ENCODE assay signal across 9 mouse cellular contexts in genomic region chr6:128843479-128843992, GRCm38 (mm10). TPM values are rescaled to one million over a fixed set of nuclear protein-coding genes. Genes with fewer than 3 reads are reported as not detected.
DNase-seq lines count a peak whose midpoint lies in the region; ATAC-seq and TF ChIP-seq lines count a peak whose summit lies in the region.
"Had no signal": no experiment of that assay in that cellular context is flagged by ENCODE, and none has a peak within 500 bp of the region (broad histone marks: within the 10 kb centered on the region; RNA-seq: fewer than 3 reads in every experiment).

No protein-coding gene starts in this region.

- H3K9ac ChIP-seq in heart, adult 2 months (ENCODE audit: low read depth, low read length) = peak overlapping the region; percentile 96
- H3K9ac ChIP-seq in lung, embryonic 14.5 days = peak overlapping the region; percentile 85

- H3K9me3 ChIP-seq in lung, embryonic 14.5 days (ENCODE audit: low read depth, low read length) = no peaks in the 10 kb centered on the region

- peak overlapping the region; percentile 78 for H3K4me2 ChIP-seq in lung, embryonic 14.5 days

- peak; percentile 29; the same call in 1 of the 2 replicates for TF ChIP-seq CTCF in thymus, adult 2 months (IDR thresholded peaks at IDR 0.05; ENCODE audit: borderline replicate concordance, control insufficient read depth, extremely low read depth, insufficient read depth, low read length, poor library complexity)
- no peak for TF ChIP-seq CTCF in heart, adult 2 months (IDR thresholded peaks at IDR 0.05)
- TF ChIP-seq CTCF in lung, embryonic 14.5 days (IDR thresholded peaks at IDR 0.05; ENCODE audit: low read depth) = peak; percentile 0

- H3K79me2 ChIP-seq in heart, adult 2 months (replicated peaks; ENCODE audit: control insufficient read depth, insufficient read depth, low read length) = no peaks in the 10 kb centered on the region

- no peaks in the 10 kb centered on the region for H3K27me3 ChIP-seq in thymus, adult 2 months (ENCODE audit: control insufficient read depth, insufficient read depth, low read length)
- no peaks in the 10 kb centered on the region for H3K27me3 ChIP-seq in heart, adult 2 months (ENCODE audit: control insufficient read depth, insufficient read depth, low read length)
- no peaks in the 10 kb centered on the region for H3K27me3 ChIP-seq in lung, embryonic 14.5 days (ENCODE audit: insufficient read depth, low read length)

- ATAC-seq in common myeloid progenitor, adult 5-6 weeks (replicated peaks; ENCODE audit: low read depth, poor library complexity, severe bottlenecking) = peak; percentile 19
- peak; percentile 47 for ATAC-seq in lung, embryonic 14.5 days (ENCODE audit: insufficient read depth)
- peak; percentile 21; the same call in 1 of the 2 replicates for ATAC-seq in neutrophil, adult 5-6 weeks (ENCODE audit: extremely low read depth, insufficient number of reproducible peaks, low FRiP score, poor library complexity, severe bottlenecking)

- intact Hi-C loops in heart, adult 2 months (cut with DNase I) = loop anchor here (2.0 to 5.0 kb wide), 2 partner anchors 13 to 406 kb away; partner anchors contain the start of gene Fkbp4

- under 1% methylated on average over 22 of the region's 22 CpGs for WGBS in thymus, adult 2 months
- WGBS in heart, adult 2 months = under 1% methylated on average over 22 of the region's 22 CpGs
- WGBS in lung, embryonic 14.5 days = under 1% methylated on average over 22 of the region's 22 CpGs

- TF ChIP-seq POLR2A in thymus, adult 2 months (IDR thresholded peaks at IDR 0.05; ENCODE audit: control insufficient read depth, extremely low read depth, insufficient read depth, low read length, poor library complexity) = no peak; the same call in 1 of the 2 replicates
- peak; percentile 62; the same call in 1 of the 2 replicates for TF ChIP-seq POLR2A in heart, adult 2 months (IDR thresholded peaks at IDR 0.05; ENCODE audit: insufficient read depth, low read depth, low read length)

- peak overlapping the region; percentile 85 for H3K27ac ChIP-seq in thymus, adult 2 months (ENCODE audit: control insufficient read depth, insufficient read depth, low read length)
- peak overlapping the region; percentile 96 for H3K27ac ChIP-seq in heart, adult 2 months
- H3K27ac ChIP-seq in lung, embryonic 14.5 days (ENCODE audit: low read depth) = peak overlapping the region; percentile 99

- H3K36me3 ChIP-seq in thymus, adult 2 months (ENCODE audit: control insufficient read depth, insufficient read depth, low read length) = peaks cover 3% of the 10 kb centered on the region; the same call in 1 of the 2 replicates
- no peaks in the 10 kb centered on the region for H3K36me3 ChIP-seq in heart, adult 2 months (ENCODE audit: control insufficient read depth, insufficient read depth, low read length)
- no peaks in the 10 kb centered on the region for H3K36me3 ChIP-seq in lung, embryonic 14.5 days (ENCODE audit: insufficient read depth)

- H3K4me1 ChIP-seq in thymus, adult 2 months (replicated peaks; ENCODE audit: control insufficient read depth, insufficient read depth, low read length) = peaks cover 9% of the 10 kb centered on the region
- peaks cover 5% of the 10 kb centered on the region; the same call in 1 of the 2 replicates for H3K4me1 ChIP-seq in heart, adult 2 months (ENCODE audit: control insufficient read depth, insufficient read depth, low read length)
- H3K4me1 ChIP-seq in lung, embryonic 14.5 days (ENCODE audit: insufficient read depth) = no peaks in the 10 kb centered on the region

- peak; percentile 61 for DNase-seq in thymus, adult 2 months
- no peak for DNase-seq in thymus, postnatal 10 days (ENCODE audit: low spot score in 2 of 2)
- DNase-seq in heart, adult 2 months = peak; percentile 79 to 83
- DNase-seq in kidney, adult 18-20 months = peak; percentile 77
- peak; percentile 92 for DNase-seq in lung, embryonic 14.5 days
- DNase-seq in thymus, postnatal 4 days = peak; percentile 73

- peak overlapping the region; percentile 77 for H3K4me3 ChIP-seq in thymus, adult 2 months (ENCODE audit: control insufficient read depth, insufficient read depth, low read length)
- H3K4me3 ChIP-seq in heart, adult 2 months = peak overlapping the region; percentile 86
- H3K4me3 ChIP-seq in lung, embryonic 14.5 days (ENCODE audit: low read depth, low read length) = peak overlapping the region; percentile 80

- no peak for TF ChIP-seq EP300 in heart, adult 2 months (IDR thresholded peaks at IDR 0.05; ENCODE audit: insufficient read depth, low read depth, low read length)

RNA-seq across cellular contexts. Expression of gene Klrb1b, which starts 17.4 kb away (rescaled TPM):
- polyA plus RNA-seq in thymus, adult 2 months (2012; rRNA removed) = 0.54 and 0.85 TPM in 2 replicates
- total RNA-seq in common myeloid progenitor, adult 5-6 weeks (2017) = not detected in 2 replicates
- not detected for total RNA-seq in heart, adult 2 months (2021)
- polyA plus RNA-seq in heart, adult 2 months (2012; rRNA removed) = 0.41 TPM in 1 of 2 replicates, not detected in the other
- polyA plus RNA-seq in lung, embryonic 14.5 days (2014; fragmentation: Nextera tagmentation; extraction: Ambion mirVana) = not detected in 2 replicates
- total RNA-seq in neutrophil, adult 5-6 weeks (2017) = 0.37 and 1.5 TPM in 2 replicates
- total RNA-seq: layer of hippocampus, adult 18-20 months had no signal

RNA-seq across cellular contexts. Expression of gene Gm44511, which starts 17.4 kb away (rescaled TPM):
- 0.59 TPM in 1 of 2 replicates, not detected in the other for polyA plus RNA-seq in thymus, adult 2 months (2012; rRNA removed)
- 1.5 and 2.0 TPM in 2 replicates for total RNA-seq in common myeloid progenitor, adult 5-6 weeks (2017)
- total RNA-seq in heart, adult 2 months (2021) = not detected
- 0.86 TPM in 1 of 2 replicates, not detected in the other for polyA plus RNA-seq in heart, adult 2 months (2012; rRNA removed)
- polyA plus RNA-seq in lung, embryonic 14.5 days (2014; fragmentation: Nextera tagmentation; extraction: Ambion mirVana) = not detected in 2 replicates
- total RNA-seq in neutrophil, adult 5-6 weeks (2017) = 2.9 TPM in 1 of 2 replicates, not detected in the other
- total RNA-seq: layer of hippocampus, adult 18-20 months had no signal

RNA-seq across cellular contexts. Expression of gene Clec2i, which starts 43.9 kb away (rescaled TPM):
- polyA plus RNA-seq in thymus, adult 2 months (2012; rRNA removed) = 9.6 and 12.1 TPM in 2 replicates
- 8.0 and 8.1 TPM in 2 replicates for total RNA-seq in common myeloid progenitor, adult 5-6 weeks (2017)
- under 1 TPM in 1 of 2 experiments, not detected in 1; 0.14 TPM for total RNA-seq in heart, adult 2 months (2021)
- 0.12 and 0.31 TPM in 2 replicates for polyA plus RNA-seq in heart, adult 2 months (2012; rRNA removed)
- polyA plus RNA-seq in lung, embryonic 14.5 days (2014; fragmentation: Nextera tagmentation; extraction: Ambion mirVana) = 0.14 and 0.15 TPM in 2 replicates
- 148 and 170 TPM in 2 replicates for total RNA-seq in neutrophil, adult 5-6 weeks (2017)
- total RNA-seq: layer of hippocampus, adult 18-20 months had no signal

RNA-seq across cellular contexts. Expression of gene BC035044, which starts 47.4 kb away (rescaled TPM):
- 17.8 and 18.6 TPM in 2 replicates for polyA plus RNA-seq in thymus, adult 2 months (2012; rRNA removed)
- total RNA-seq in common myeloid progenitor, adult 5-6 weeks (2017) = 213 and 215 TPM in 2 replicates
- under 1 TPM in 1 of 2 experiments, not detected in 1; 0.47 TPM for total RNA-seq in heart, adult 2 months (2021)
- 0.35 and 0.50 TPM in 2 replicates for polyA plus RNA-seq in heart, adult 2 months (2012; rRNA removed)
- 1.2 TPM in 2 replicates for polyA plus RNA-seq in lung, embryonic 14.5 days (2014; fragmentation: Nextera tagmentation; extraction: Ambion mirVana)
- 20.4 and 25.3 TPM in 2 replicates for total RNA-seq in neutrophil, adult 5-6 weeks (2017)

RNA-seq across cellular contexts. Expression of gene Klrb1c, which starts 54.5 kb away (rescaled TPM):
- polyA plus RNA-seq in thymus, adult 2 months (2012; rRNA removed) = 0.96 and 2.6 TPM in 2 replicates
- 0.44 and 0.59 TPM in 2 replicates for total RNA-seq in common myeloid progenitor, adult 5-6 weeks (2017)
- total RNA-seq in heart, adult 2 months (2021) = under 1 TPM; 0.18 TPM
- 0.20 and 0.92 TPM in 2 replicates for polyA plus RNA-seq in heart, adult 2 months (2012; rRNA removed)
- polyA plus RNA-seq in lung, embryonic 14.5 days (2014; fragmentation: Nextera tagmentation; extraction: Ambion mirVana) = 0.26 and 0.32 TPM in 2 replicates
- 2.4 and 3.2 TPM in 2 replicates for total RNA-seq in neutrophil, adult 5-6 weeks (2017)
- total RNA-seq: layer of hippocampus, adult 18-20 months had no signal

Comparison
In these comparisons a context has a peak if more than half of its experiments do, and no peak if none do; other contexts are left out.
1. DNase-seq: peak in thymus, adult 2 months (single experiment), heart, adult 2 months (2 of 2), kidney, adult 18-20 months (single experiment), lung, embryonic 14.5 days (single experiment) and thymus, postnatal 4 days (single experiment); none in thymus, postnatal 10 days (0 of 2).
2. RNA of gene Clec2i, which starts 43.9 kb away (total RNA-seq): 148 to 170 TPM in neutrophil, adult 5-6 weeks; 8.0 to 8.1 TPM in common myeloid progenitor, adult 5-6 weeks and 0.14 TPM in heart, adult 2 months; every median in the first group is over 10 times any median in the second.
3. Peak in every context shown above with its lines, with median percentiles within 50 percentile points of each other: H3K27ac ChIP-seq, H3K4me3 ChIP-seq and ATAC-seq.